Mouse (Mus musculus) limb, embryonic 14.5 days (tissue): ENCODE measurements around the gene Prkag1. TPM values are rescaled to one million over a fixed set of nuclear protein-coding genes. Genes with fewer than 3 reads are reported as not detected.

Experiments
- ATAC-seq: fragments of 200-750 bp; cut with Nextera tagmentation; 2 replicates; pipeline ENCODE4 v1.8.0; 2017; ENCODE audit warnings: low read depth, moderate number of reproducible peaks, moderate TSS enrichment; ENCODE audit not compliant: low FRiP score
- DNase-seq: peaks from one replicate; pipeline ENCODE4 v3.0.0-alpha.2; 2015; ENCODE audit warnings: low spot score
- H3K27ac ChIP-seq: fragments of 300-500 bp; sonication (generic); replicated peaks from 2 replicates; pipeline ENCODE4 v1.5.1; 2014; ENCODE audit warnings: low read depth, mild to moderate bottlenecking, low read length, moderate library complexity, mixed read lengths
- H3K27me3 ChIP-seq: fragments of 300-500 bp; sonication (generic); 2 replicates; pipeline ENCODE4 v1.6.1; 2014; ENCODE audit warnings: low read length, mixed read lengths; ENCODE audit not compliant: control insufficient read depth, insufficient read depth
- H3K36me3 ChIP-seq: fragments of 300-500 bp; sonication (generic); 2 replicates; pipeline ENCODE4 v1.6.1; 2014; ENCODE audit warnings: mild to moderate bottlenecking, low read length, moderate library complexity, mixed read lengths; ENCODE audit not compliant: control insufficient read depth, insufficient read depth
- H3K4me1 ChIP-seq: fragments of 300-500 bp; sonication (generic); 2 replicates; pipeline ENCODE4 v1.6.1; 2014; ENCODE audit warnings: antibody characterized with exemption, low read length, mixed read lengths; ENCODE audit not compliant: control insufficient read depth, insufficient read depth
- H3K4me2 ChIP-seq: fragments of 300-500 bp; sonication (generic); replicated peaks from 2 replicates; pipeline ENCODE4 v1.6.1; 2014; ENCODE audit warnings: low read depth, mild to moderate bottlenecking, low read length, moderate library complexity; ENCODE audit not compliant: severe bottlenecking
- H3K4me3 ChIP-seq: fragments of 300-500 bp; sonication (generic); replicated peaks from 2 replicates; pipeline ENCODE4 v1.5.1; 2014; ENCODE audit warnings: low read length
- H3K9ac ChIP-seq: fragments of 300-500 bp; sonication (generic); 2 replicates; pipeline ENCODE4 v1.6.1; 2014; ENCODE audit warnings: mild to moderate bottlenecking, low read depth, low read length, moderate library complexity; ENCODE audit not compliant: severe bottlenecking
- H3K9me3 ChIP-seq: fragments of 300-500 bp; sonication (generic); 2 replicates; pipeline ENCODE4 v1.6.1; 2016; ENCODE audit warnings: low read length; ENCODE audit not compliant: control insufficient read depth
- POLR2A ChIP-seq: fragments of 200-500 bp; IDR thresholded peaks from 2 replicates; pipeline ENCODE4 v1.8.0; 2012; ENCODE audit warnings: inconsistent platforms, mild to moderate bottlenecking, moderate library complexity, borderline replicate concordance; ENCODE audit not compliant: insufficient read depth, insufficient read length; ENCODE audit errors: extremely low read depth
- WGBS: fragments of 180-500 bp; shearing (Covaris S2); extraction: QIAGEN DNeasy Blood & Tissue Kit; methylation state at CpG from one replicate; pipeline ENCODE4 v1.1.7; 2014; 5-methylcytosine and 5-hydroxymethylcytosine counted together
- polyA plus RNA-seq, 2 experiments: library from polyadenylated mRNA; depleted of rRNA in 1 of 2; stranded (reverse) in 1 of 2; unstranded in 1 of 2; fragments of >200 nt; fragmentation: Nextera tagmentation in 1 of 2; extraction: Ambion mirVana in 1 of 2; gene quantifications; 2 replicates each; pipeline versions ENCODE4 v1.2.1 to v1.2.3; 2012 to 2014

The Prkag1 gene
- polyA plus RNA-seq, 2 experiments, result 82.3 to 93.7 TPM

DNA sequence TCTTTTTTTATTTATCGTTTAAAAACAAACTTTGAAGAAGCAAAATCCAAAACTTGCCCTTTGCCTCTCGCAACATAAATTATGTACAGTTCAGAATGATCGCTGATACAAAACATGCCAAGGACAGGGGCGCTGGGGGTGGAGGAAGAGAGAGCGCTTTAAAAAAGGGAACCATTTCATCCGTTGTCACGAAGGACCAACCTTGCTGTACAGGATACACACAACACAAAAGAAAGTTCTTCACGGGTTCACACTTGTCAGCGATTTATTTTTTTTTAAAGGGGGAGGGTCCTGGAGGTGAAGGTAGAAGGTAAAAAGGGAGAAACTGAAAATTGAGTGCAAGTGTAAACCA, 339 bp upstream of the Prkag1 start:
- no peaks in the 10 kb centered on the region for H3K9me3 ChIP-seq
- peak overlapping the region; percentile 50 for H3K4me2 ChIP-seq
- peak overlapping the region; percentile 78; the same call in 1 of the 2 replicates for H3K9ac ChIP-seq
- 15% methylated on average over 9 of the region's 9 CpGs for WGBS
- H3K27ac ChIP-seq, result peak overlapping the region; percentile 89
- peak overlapping the region; percentile 53 for H3K4me3 ChIP-seq
- no peak for TF ChIP-seq POLR2A
- ATAC-seq (peak; percentile 24; the same call in 1 of the 2 replicates), DNase-seq (no peak)
- H3K4me1 ChIP-seq, result peaks cover 6% of the 10 kb centered on the region; the same call in 1 of the 2 replicates
- no peaks in the 10 kb centered on the region for H3K27me3 ChIP-seq
- H3K36me3 ChIP-seq, result peaks cover 42% of the 10 kb centered on the region

DNA sequence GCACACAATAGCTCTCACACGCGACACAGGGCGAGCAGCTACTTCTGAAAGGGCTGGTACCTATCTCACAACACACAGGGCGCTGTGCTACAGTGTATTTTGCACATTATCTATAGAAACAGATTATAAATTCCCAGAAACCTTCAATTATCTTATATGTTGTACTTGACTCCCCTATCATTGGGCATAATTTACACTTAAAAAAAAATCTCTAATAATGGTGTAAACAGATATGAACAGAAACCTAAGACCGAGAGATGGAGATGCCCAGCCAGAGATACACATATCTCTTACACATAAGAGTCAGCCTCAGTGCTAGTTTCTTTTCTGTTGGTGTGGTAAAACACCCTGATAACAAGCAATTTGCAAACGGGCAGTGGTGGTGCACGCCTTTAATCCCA, 3.7 kb downstream of the Prkag1 start:
- DNase-seq (no peak), ATAC-seq (no peak)
- no peak overlapping the region for H3K4me3 ChIP-seq
- no peak overlapping the region for H3K27ac ChIP-seq
- no peaks in the 10 kb centered on the region for H3K9me3 ChIP-seq
- peaks cover 28% of the 10 kb centered on the region for H3K36me3 ChIP-seq
- no peak for TF ChIP-seq POLR2A
- H3K9ac ChIP-seq, result no peak overlapping the region
- H3K4me1 ChIP-seq, result peaks cover 6% of the 10 kb centered on the region; the same call in 1 of the 2 replicates
- H3K27me3 ChIP-seq, result no peaks in the 10 kb centered on the region
- 92% methylated on average over 7 of the region's 7 CpGs for WGBS
- H3K4me2 ChIP-seq, result no peak overlapping the region

DNA sequence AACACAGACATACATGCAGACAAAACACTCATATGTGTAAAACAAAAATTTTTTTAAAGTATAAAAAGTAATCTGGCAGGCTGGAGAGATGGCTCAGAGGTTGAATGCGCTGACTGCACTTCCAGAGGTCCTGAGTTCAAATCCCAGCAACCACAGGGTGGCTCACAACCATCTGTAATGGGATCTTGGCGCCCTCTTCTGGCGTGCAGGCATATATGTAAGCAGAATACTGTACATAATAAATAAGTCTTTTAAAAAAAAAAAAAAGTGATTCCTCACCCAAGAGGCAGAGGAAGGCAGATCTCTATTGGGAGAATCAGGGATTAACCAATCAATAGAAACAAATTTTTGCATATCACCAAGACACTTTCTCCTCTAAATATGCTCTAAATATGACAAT, 7.9 kb downstream of the Prkag1 start:
- H3K9ac ChIP-seq, result no peak overlapping the region
- H3K4me1 ChIP-seq, result no peaks in the 10 kb centered on the region
- TF ChIP-seq POLR2A, result no peak
- DNase-seq, result no peak
- peaks cover 50% of the 10 kb centered on the region for H3K36me3 ChIP-seq
- 72% methylated on average over 3 of the region's 3 CpGs for WGBS
- H3K27me3 ChIP-seq, result no peaks in the 10 kb centered on the region
- no peak overlapping the region for H3K27ac ChIP-seq
- ATAC-seq, result no peak
- H3K9me3 ChIP-seq, result no peaks in the 10 kb centered on the region
- no peak overlapping the region for H3K4me2 ChIP-seq
- H3K4me3 ChIP-seq, result no peak overlapping the region

DNA sequence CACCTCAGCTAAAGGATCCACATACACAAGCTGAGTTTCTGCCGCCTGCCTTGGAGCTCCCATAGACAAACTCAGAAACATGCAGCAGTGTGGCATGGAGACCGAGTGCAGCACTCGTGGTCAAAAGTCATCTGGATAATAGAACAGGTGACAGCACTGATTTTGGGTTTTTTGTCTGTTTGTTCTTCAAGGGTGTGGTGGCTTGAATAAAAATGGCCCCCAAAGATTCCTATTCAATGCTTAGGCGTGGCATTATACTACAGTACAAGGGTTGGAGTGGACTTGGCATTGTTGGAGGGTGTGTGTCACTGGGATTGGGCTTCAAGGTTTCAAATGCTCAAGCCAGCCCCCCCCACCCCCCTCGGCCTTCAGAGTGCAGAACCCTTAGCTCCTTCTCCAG, 9.2 kb downstream of the Prkag1 start:
- no peak for DNase-seq
- TF ChIP-seq POLR2A, result no peak
- no peaks in the 10 kb centered on the region for H3K4me1 ChIP-seq
- ATAC-seq, result no peak
- H3K27ac ChIP-seq, result no peak overlapping the region
- no peaks in the 10 kb centered on the region for H3K9me3 ChIP-seq
- H3K27me3 ChIP-seq, result no peaks in the 10 kb centered on the region
- H3K4me3 ChIP-seq, result no peak overlapping the region
- H3K4me2 ChIP-seq, result no peak overlapping the region
- peaks cover 51% of the 10 kb centered on the region for H3K36me3 ChIP-seq
- 92% methylated on average over 5 of the region's 5 CpGs for WGBS
- no peak overlapping the region for H3K9ac ChIP-seq

DNA sequence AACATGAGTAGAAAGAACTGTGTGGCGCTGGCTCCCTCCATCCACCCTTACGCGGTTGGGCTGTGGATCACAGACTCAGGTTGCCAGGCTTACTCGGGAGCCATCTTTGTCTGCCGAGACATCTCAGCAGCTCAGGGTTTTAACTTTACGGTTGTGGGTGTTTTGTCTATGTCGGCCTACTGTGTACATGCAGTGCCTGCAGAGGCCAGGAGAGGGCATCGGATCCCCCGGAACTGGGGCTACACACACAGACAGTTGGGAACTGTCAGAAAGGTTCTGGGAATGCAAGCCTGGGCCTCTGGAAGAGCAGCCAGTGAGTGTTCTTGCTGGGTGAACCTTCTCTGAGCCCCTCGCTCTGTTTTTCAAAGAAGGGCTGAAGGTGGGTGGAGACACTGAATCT, 9.9 kb downstream of the Prkag1 start:
- H3K4me3 ChIP-seq, result no peak overlapping the region
- ATAC-seq (no peak), DNase-seq (no peak)
- 35% methylated on average over 10 of the region's 10 CpGs for WGBS
- H3K9me3 ChIP-seq, result no peaks in the 10 kb centered on the region
- H3K4me2 ChIP-seq, result no peak overlapping the region
- H3K27ac ChIP-seq, result no peak overlapping the region
- H3K9ac ChIP-seq, result no peak overlapping the region
- H3K36me3 ChIP-seq, result peaks cover 57% of the 10 kb centered on the region
- TF ChIP-seq POLR2A, result no peak
- H3K4me1 ChIP-seq, result no peaks in the 10 kb centered on the region
- H3K27me3 ChIP-seq, result no peaks in the 10 kb centered on the region

GRCm38 (mm10) chr15:98820937-98821336, 10.4 kb downstream of the Prkag1 start:
- peaks cover 58% of the 10 kb centered on the region for H3K36me3 ChIP-seq
- no peaks in the 10 kb centered on the region for H3K27me3 ChIP-seq
- H3K4me3 ChIP-seq, result no peak overlapping the region
- ATAC-seq (no peak), DNase-seq (no peak)
- no peak overlapping the region for H3K9ac ChIP-seq
- no peak for TF ChIP-seq POLR2A
- no peak overlapping the region for H3K4me2 ChIP-seq
- H3K9me3 ChIP-seq, result no peaks in the 10 kb centered on the region
- H3K27ac ChIP-seq, result no peak overlapping the region
- no peaks in the 10 kb centered on the region for H3K4me1 ChIP-seq
- WGBS, result 88% methylated on average over 4 of the region's 4 CpGs
